Mouse (Mus musculus): ENCODE results near the gene Nav3. TPM values are rescaled to one million over a fixed set of nuclear protein-coding genes. Genes with fewer than 3 reads are reported as not detected.

The Nav3 gene
- total and polyA plus RNA-seq, 3 experiments: not detected

GRCm38 (mm10) chr10:109994302-109994701 is 461.7 kb downstream of the Nav3 start:
- H3K79me2 ChIP-seq (ENCODE audit: control insufficient read depth, insufficient read depth, low read length, poor library complexity): no peaks in the 10 kb centered on the region
- no peak overlapping the region for H3K27ac ChIP-seq (ENCODE audit: control insufficient read depth, low read depth, low read length)
- TF ChIP-seq ZKSCAN1 (IDR thresholded peaks at IDR 0.05; ENCODE audit: low read depth, low read length): no peak
- TF ChIP-seq MYB (IDR thresholded peaks at IDR 0.05; ENCODE audit: low read depth, low read length): no peak
- no peak for TF ChIP-seq RAD21 (IDR thresholded peaks at IDR 0.05; ENCODE audit: low read depth, low read length)
- no peak for TF ChIP-seq JUND (IDR thresholded peaks at IDR 0.05; ENCODE audit: low read depth, low read length)
- TF ChIP-seq BHLHE40 (IDR thresholded peaks at IDR 0.05; ENCODE audit: borderline replicate concordance, low read depth, low read length): no peak
- TF ChIP-seq RCOR1 (IDR thresholded peaks at IDR 0.05; ENCODE audit: low read depth, low read length): no peak
- TF ChIP-seq USF1 (IDR thresholded peaks at IDR 0.05; ENCODE audit: low read depth, low read length): no peak
- no peak for TF ChIP-seq POLR2A (IDR thresholded peaks at IDR 0.05; ENCODE audit: control insufficient read depth in 1 of 2, insufficient read depth in 1 of 2, low read depth in 1 of 2, low read length in 2 of 2, poor library complexity in 1 of 2)
- no peak for TF ChIP-seq UBTF (IDR thresholded peaks at IDR 0.05; ENCODE audit: borderline replicate concordance, insufficient read depth, low read depth, low read length)
- no peak for TF ChIP-seq ZC3H11A (IDR thresholded peaks at IDR 0.05; ENCODE audit: low read depth, low read length)
- no peak for TF ChIP-seq SMC3 (IDR thresholded peaks at IDR 0.05; ENCODE audit: low read depth, low read length)
- TF ChIP-seq KAT2A (conservative IDR thresholded peaks at IDR 0.05; ENCODE audit: low read depth, low read length): no peak
- TF ChIP-seq CHD2 (IDR thresholded peaks at IDR 0.05; ENCODE audit: low read length): no peak
- no peak for TF ChIP-seq MEF2A (IDR thresholded peaks at IDR 0.05; ENCODE audit: extremely low read depth, insufficient replicate concordance, low read depth, low read length, poor library complexity, severe bottlenecking)
- TF ChIP-seq ETS1 (IDR thresholded peaks at IDR 0.05; ENCODE audit: low read depth, low read length): no peak

DNA sequence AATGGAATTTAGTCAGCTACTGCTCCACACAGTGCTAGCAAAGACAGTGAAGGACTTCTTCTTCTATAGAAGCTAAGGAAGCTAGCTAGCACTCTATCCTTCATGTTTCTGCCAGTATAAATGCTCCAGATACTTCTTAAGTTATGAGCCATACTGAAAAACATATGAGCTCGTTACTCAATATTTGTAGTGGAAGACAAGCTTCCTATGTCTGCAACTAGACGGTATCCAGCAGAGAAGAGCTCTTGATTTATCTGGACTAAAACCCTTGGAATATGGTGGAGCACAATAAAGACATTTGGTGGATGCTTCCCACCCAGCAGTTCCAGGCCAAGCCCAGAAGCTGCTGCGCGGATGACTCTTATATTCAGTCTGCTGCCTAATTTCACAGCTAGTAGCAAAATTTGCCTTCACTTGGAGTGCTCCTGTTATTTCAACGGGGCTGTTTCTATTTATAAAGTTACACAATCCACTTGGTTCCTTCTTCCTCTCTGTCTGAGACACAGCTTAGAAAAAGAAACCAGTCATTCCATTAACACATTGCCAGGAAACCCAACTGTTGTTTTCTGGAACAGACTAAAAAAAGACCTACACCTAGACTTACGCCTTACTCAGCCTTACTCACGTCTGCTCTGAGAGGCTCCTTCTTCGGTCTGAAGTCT is 470.0 kb downstream of the Nav3 start:
- H3K4me3 ChIP-seq (ENCODE audit: control insufficient read depth in 1 of 2, insufficient read depth in 1 of 2, low read depth in 2 of 2, low read length in 2 of 2): no peak overlapping the region
- no peaks in the 10 kb centered on the region for H3K4me1 ChIP-seq (ENCODE audit: control insufficient read depth in 1 of 2, insufficient read depth in 2 of 2, low read length in 2 of 2)
- TF ChIP-seq KAT2A (conservative IDR thresholded peaks at IDR 0.05; ENCODE audit: low read depth, low read length): no peak
- no peaks in the 10 kb centered on the region for H3K27me3 ChIP-seq (ENCODE audit: control insufficient read depth in 1 of 2, insufficient read depth in 2 of 2, low read length in 2 of 2)
- no peak overlapping the region for H3K27ac ChIP-seq (ENCODE audit: control insufficient read depth, low read depth, low read length)
- no peak for DNase-seq (ENCODE audit: low read depth, low spot score)
- no peaks in the 10 kb centered on the region for H3K9me3 ChIP-seq (replicated peaks; ENCODE audit: insufficient read depth, low read length)
- no peak overlapping the region for H3K9ac ChIP-seq (ENCODE audit: control insufficient read depth, low read depth, low read length, poor library complexity, severe bottlenecking)
- no peaks in the 10 kb centered on the region for H3K79me2 ChIP-seq (ENCODE audit: control insufficient read depth, insufficient read depth, low read length, poor library complexity)
- H3K36me3 ChIP-seq (ENCODE audit: control insufficient read depth in 1 of 2, insufficient read depth in 2 of 2, low read length in 2 of 2): no peaks in the 10 kb centered on the region

More at GRCm38 (mm10) chr10:109994302-109994701, 461.7 kb downstream of the Nav3 start:
- no peak overlapping the region for H3K4me3 ChIP-seq (ENCODE audit: control insufficient read depth in 1 of 2, insufficient read depth in 1 of 2, low read depth in 2 of 2, low read length in 2 of 2)
- no peak for DNase-seq (ENCODE audit: low read depth, low spot score)
- H3K9me3 ChIP-seq (replicated peaks; ENCODE audit: insufficient read depth, low read length): no peaks in the 10 kb centered on the region
- no peaks in the 10 kb centered on the region for H3K36me3 ChIP-seq (ENCODE audit: control insufficient read depth in 1 of 2, insufficient read depth in 2 of 2, low read length in 2 of 2)
- no peaks in the 10 kb centered on the region for H3K4me1 ChIP-seq (ENCODE audit: control insufficient read depth in 1 of 2, insufficient read depth in 2 of 2, low read length in 2 of 2)
- no peak overlapping the region for H3K9ac ChIP-seq (ENCODE audit: control insufficient read depth, low read depth, low read length, poor library complexity, severe bottlenecking)
- H3K27me3 ChIP-seq (ENCODE audit: control insufficient read depth in 1 of 2, insufficient read depth in 2 of 2, low read length in 2 of 2): no peaks in the 10 kb centered on the region

Measured in MEL (cell line).